Mouse (Mus musculus) ES-Bruce4 (cell line): ENCODE measurements around the gene Wdr24. TPM values are rescaled to one million over a fixed set of nuclear protein-coding genes. Genes with fewer than 3 reads are reported as not detected.
A peak's percentile ranks its signal among the peaks of the same experiment; 100 is the strongest.

Experiments used
- H3K27ac ChIP-seq: 2 replicates; pipeline ENCODE4 v1.5.1; 2012; ENCODE audit warnings: low read length, inconsistent platforms; ENCODE audit not compliant: insufficient read depth
- H3K27me3 ChIP-seq: 2 replicates; pipeline ENCODE4 v1.6.1; 2012; ENCODE audit warnings: mild to moderate bottlenecking, low read length, inconsistent platforms; ENCODE audit not compliant: control insufficient read depth, poor library complexity, insufficient read depth, severe bottlenecking
- H3K36me3 ChIP-seq: 2 replicates; pipeline ENCODE4 v1.6.1; 2012; ENCODE audit warnings: inconsistent platforms, mild to moderate bottlenecking, low read length, moderate library complexity; ENCODE audit not compliant: control insufficient read depth, poor library complexity, insufficient read depth, severe bottlenecking
- H3K4me1 ChIP-seq: one replicate; pipeline ENCODE4 v1.8.1; 2011; ENCODE audit warnings: low read length; ENCODE audit not compliant: control insufficient read depth, insufficient read depth
- H3K4me3 ChIP-seq: 2 replicates; pipeline ENCODE4 v1.5.1; 2011; ENCODE audit warnings: low read depth, mild to moderate bottlenecking, low read length
- H3K9ac ChIP-seq: 2 replicates; pipeline ENCODE4 v1.6.1; 2012; ENCODE audit warnings: low read depth, mild to moderate bottlenecking, inconsistent platforms; ENCODE audit not compliant: poor library complexity, severe bottlenecking
- H3K9me3 ChIP-seq: replicated peaks from 2 replicates; pipeline ENCODE4 v1.6.1; 2012; ENCODE audit warnings: mild to moderate bottlenecking, low read length, inconsistent platforms; ENCODE audit not compliant: control insufficient read depth, poor library complexity, insufficient read depth, severe bottlenecking
- CTCF ChIP-seq: IDR thresholded peaks from one replicate; pipeline ENCODE4 v1.8.1; 2011; ENCODE audit warnings: low read depth, low read length
- EP300 ChIP-seq: IDR thresholded peaks from 2 replicates; pipeline ENCODE4 v1.6.1; 2011; ENCODE audit warnings: low read depth, low read length; ENCODE audit not compliant: insufficient read depth
- POLR2A ChIP-seq: IDR thresholded peaks from one replicate; pipeline ENCODE4 v1.8.1; 2011; ENCODE audit warnings: low read length; ENCODE audit not compliant: insufficient read depth
- polyA plus RNA-seq: library from polyadenylated mRNA; stranded (reverse); fragments of >200 nt; gene quantifications from 2 replicates; pipeline ENCODE4 v1.2.4, GENCODE M21; 2011; ENCODE audit warnings: low read depth; ENCODE audit not compliant: missing spikeins, insufficient read depth, insufficient read length

The Wdr24 gene
- polyA plus RNA-seq, 1 experiment, result 20.7 TPM

DNA sequence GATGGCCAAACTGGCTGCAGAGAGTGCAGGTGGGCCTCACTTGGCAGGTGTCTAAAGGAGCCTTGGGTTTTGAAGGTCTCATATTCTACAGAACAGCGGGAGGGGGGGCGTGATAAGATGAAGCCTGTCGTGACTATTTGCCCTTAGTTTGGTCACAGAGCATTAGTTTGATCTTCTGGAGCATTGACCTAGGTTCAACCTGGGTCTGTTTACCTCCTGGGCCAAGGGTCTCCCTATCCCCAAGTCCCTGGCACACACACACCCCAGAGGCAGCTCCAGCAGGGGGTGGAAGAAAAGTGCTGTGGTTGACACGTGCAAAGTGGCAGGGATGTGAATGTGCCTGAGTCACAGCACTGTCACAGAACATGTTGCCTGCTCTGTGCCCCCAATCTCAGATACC is 12.5 kb upstream of the Wdr24 start:
- no peaks in the 10 kb centered on the region for H3K27me3 ChIP-seq
- TF ChIP-seq EP300, result no peak
- TF ChIP-seq POLR2A, result no peak
- no peak for TF ChIP-seq CTCF
- H3K9ac ChIP-seq, result no peak overlapping the region
- no peaks in the 10 kb centered on the region for H3K36me3 ChIP-seq
- H3K9me3 ChIP-seq, result no peaks in the 10 kb centered on the region
- H3K4me3 ChIP-seq, result no peak overlapping the region
- H3K27ac ChIP-seq, result no peak overlapping the region
- no peaks in the 10 kb centered on the region for H3K4me1 ChIP-seq

DNA sequence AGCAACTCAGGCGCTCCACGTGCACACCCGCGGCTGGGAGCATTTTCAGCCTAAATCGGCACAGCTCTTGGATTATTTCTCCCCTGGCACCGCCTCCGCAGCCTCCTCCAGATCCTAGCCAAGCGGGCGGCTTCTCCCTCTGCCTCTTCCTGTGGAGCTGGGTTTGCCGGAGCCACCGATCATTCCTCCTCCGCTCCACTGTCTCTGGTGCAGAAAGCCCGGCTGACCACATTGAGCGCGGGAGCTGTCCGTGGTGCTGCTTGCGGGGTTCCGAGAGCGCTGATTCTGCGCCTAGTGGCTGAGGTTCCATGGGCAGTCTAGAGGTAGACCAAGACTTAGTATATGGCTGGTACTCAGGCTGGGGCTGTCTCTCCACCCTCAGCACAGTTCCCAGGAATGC is 10.0 kb upstream of the Wdr24 start:
- H3K27me3 ChIP-seq, result no peaks in the 10 kb centered on the region
- H3K27ac ChIP-seq, result no peak overlapping the region
- H3K9ac ChIP-seq, result no peak overlapping the region
- TF ChIP-seq CTCF, result peak; percentile 40
- no peak for TF ChIP-seq POLR2A
- H3K4me3 ChIP-seq, result no peak overlapping the region
- no peaks in the 10 kb centered on the region for H3K36me3 ChIP-seq
- H3K9me3 ChIP-seq, result no peaks in the 10 kb centered on the region
- no peaks in the 10 kb centered on the region for H3K4me1 ChIP-seq

DNA sequence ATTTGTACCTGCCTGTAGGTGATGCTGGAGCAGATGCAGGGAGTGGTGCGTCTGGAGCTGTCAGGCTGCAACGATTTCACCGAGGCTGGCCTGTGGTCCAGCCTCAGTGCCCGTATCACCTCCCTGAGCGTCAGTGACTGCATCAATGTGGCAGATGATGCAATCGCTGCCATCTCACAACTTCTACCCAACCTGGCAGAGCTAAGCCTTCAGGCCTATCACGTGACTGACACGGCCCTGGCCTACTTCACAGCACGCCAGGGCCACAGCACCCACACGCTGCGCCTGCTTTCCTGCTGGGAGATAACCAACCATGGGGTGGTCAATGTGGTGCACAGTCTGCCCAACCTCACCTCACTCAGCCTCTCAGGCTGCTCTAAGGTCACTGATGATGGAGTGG is 5.8 kb upstream of the Wdr24 start:
- no peak overlapping the region for H3K4me3 ChIP-seq
- no peaks in the 10 kb centered on the region for H3K27me3 ChIP-seq
- H3K9me3 ChIP-seq, result no peaks in the 10 kb centered on the region
- H3K27ac ChIP-seq, result no peak overlapping the region
- H3K4me1 ChIP-seq, result no peaks in the 10 kb centered on the region
- no peaks in the 10 kb centered on the region for H3K36me3 ChIP-seq
- TF ChIP-seq POLR2A (no peak), CTCF (no peak), EP300 (no peak)
- H3K9ac ChIP-seq, result no peak overlapping the region

DNA sequence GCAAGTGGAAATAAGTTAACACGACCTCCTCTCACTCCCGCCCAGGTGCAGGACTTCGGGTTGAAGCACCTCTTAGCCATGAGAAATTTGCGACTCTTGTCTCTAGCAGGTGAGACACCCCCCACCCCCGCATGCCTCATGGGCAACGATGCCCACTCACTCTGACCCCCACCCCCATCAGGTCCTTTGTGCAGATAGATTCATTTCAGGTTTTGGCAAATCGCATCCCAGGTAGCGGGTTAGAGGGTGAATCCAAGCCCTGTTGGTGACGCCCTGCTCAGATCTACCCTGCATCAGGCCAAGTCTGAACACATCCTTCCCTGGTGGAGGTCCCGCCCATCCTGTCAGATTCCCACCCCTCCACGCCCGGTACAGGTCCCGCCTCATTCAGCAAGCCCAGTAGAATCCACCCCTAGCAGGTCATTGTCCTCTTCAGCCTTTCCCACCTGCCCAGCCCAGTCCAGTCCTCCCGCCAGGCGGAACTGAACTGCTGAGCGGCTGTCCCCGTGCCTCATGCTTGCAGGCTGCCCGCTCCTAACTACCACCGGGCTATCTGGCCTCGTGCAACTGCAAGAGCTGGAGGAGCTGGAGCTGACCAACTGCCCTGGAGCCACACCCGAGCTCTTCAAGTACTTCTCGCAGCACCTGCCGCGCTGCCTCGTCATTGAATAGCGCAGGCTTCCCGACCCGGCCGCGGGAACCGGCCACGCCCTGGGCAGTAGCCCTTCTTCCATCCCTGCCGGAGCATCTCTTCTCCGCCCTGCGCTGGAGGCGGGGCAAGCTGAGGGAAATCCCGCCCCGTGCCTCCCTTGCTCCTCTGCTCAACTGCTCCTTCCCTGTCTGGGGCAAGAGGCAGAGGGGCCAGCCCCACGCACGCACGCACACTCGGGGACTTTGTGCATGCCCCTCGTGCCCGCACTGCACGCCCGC is 4.3 kb upstream of the Wdr24 start:
- Histone ChIP-seq H3K4me1 (no peaks in the 10 kb centered on the region), H3K27ac (no peak overlapping the region), H3K27me3 (no peaks in the 10 kb centered on the region), H3K36me3 (no peaks in the 10 kb centered on the region), H3K9ac (peak overlapping the region; percentile 42; the same call in 1 of the 2 replicates), H3K9me3 (no peaks in the 10 kb centered on the region), H3K4me3 (peak overlapping the region; percentile 59)
- TF ChIP-seq POLR2A, result peak; percentile 12
- no peak for TF ChIP-seq CTCF
- TF ChIP-seq EP300, result no peak

DNA sequence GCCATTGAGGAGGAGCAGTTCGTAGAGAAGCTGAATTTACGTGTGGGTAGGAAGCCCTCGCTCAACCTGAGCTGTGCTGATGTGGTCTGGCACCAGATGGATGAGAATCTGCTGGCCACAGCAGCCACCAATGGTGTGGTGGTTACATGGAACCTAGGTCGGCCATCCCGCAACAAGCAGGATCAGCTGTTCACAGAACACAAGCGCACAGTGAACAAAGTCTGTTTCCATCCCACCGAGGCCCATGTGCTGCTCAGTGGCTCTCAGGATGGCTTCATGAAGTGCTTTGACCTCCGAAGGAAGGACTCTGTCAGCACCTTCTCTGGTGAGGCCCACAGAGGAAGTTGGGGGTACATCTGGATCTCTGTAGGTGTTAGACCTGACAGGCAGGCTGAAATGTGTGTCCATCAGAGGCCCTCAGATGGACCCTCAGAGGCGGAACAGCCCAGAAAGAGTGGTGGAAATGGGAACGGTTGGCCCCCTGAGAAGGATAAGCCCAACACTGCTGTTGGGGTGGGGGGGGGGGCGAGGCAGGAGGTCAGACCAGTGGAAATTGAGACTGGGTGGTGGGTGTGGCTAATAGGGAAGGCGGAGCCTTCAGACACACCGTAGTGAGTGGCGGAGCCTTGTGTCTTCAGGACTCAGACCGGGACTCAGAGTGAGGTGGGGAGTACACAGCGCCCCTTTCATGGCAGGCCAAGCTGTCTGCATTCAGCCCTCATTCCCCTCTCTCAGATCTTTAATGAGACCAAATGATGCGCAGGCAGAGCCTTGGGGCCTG is 1.1 kb downstream of the Wdr24 start:
- Histone ChIP-seq H3K9ac (0 out of 2 replicates have a peak overlapping the region, but pooled peaks have one; percentile 60), H3K27ac (no peak overlapping the region), H3K9me3 (no peaks in the 10 kb centered on the region), H3K4me3 (peak overlapping the region; percentile 93), H3K27me3 (no peaks in the 10 kb centered on the region), H3K36me3 (no peaks in the 10 kb centered on the region; the same call in 1 of the 2 replicates), H3K4me1 (no peaks in the 10 kb centered on the region)
- TF ChIP-seq POLR2A, result no peak
- TF ChIP-seq CTCF, result no peak
- TF ChIP-seq EP300, result no peak

DNA sequence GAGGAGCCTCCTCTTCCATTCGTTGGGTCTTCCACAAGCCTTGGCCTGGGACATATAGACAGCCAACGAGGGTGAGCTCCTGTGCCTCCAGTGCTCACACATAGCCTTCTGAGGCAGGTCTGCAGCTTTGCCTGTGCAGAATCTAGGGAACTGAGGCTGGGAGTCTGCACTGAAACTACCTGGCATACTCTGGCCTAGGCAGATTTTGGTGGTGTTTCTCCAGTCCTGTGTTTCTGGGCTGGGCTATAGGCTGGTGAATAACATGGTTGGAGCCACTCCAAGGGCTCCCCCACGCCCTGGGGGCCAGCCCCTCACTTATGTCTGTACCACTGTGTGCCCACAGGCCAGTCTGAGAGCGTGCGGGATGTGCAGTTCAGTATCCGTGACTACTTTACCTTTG is 1.9 kb downstream of the Wdr24 start:
- Histone ChIP-seq H3K4me3 (no peak overlapping the region), H3K27ac (no peak overlapping the region), H3K9ac (no peak overlapping the region), H3K4me1 (no peaks in the 10 kb centered on the region), H3K36me3 (peaks cover 4% of the 10 kb centered on the region), H3K9me3 (no peaks in the 10 kb centered on the region), H3K27me3 (no peaks in the 10 kb centered on the region)
- TF ChIP-seq CTCF, result no peak
